Mouse (Mus musculus): Measurements from ENCODE around the gene Ccdc97. TPM values are rescaled to one million over a fixed set of nuclear protein-coding genes. Genes with fewer than 3 reads are reported as not detected.

Gene Ccdc97
- polyA plus RNA-seq, 1 experiment from 2014 or later: 18.5 TPM

- Histone ChIP-seq H3K4me1 (replicated peaks) (peaks cover 40% of the 10 kb centered on the region), H3K4me3 (replicated peaks) (peak overlapping the region; percentile 18; the same call in 1 of the 2 replicates), H3K27me3 (replicated peaks) (0 out of 2 replicates have a peak, but pooled peaks cover 4% of the 10 kb centered on the region), H3K4me2 (replicated peaks) (peak overlapping the region; percentile 55), H3K9me3 (no peaks in the 10 kb centered on the region), H3K9ac (no peak overlapping the region), H3K36me3 (no peaks in the 10 kb centered on the region), H3K27ac (no peak overlapping the region)
- 10% methylated on average over 34 of the region's 37 CpGs for WGBS
- peak; percentile 60 for ATAC-seq
Measured at GRCm38 (mm10) chr7:25704716-25705364, 14.0 kb downstream of the Ccdc97 start.

- Histone ChIP-seq H3K9ac (no peak overlapping the region), H3K27me3 (replicated peaks) (0 out of 2 replicates have a peak, but pooled peaks cover 4% of the 10 kb centered on the region), H3K4me2 (replicated peaks) (no peak overlapping the region; the same call in 1 of the 2 replicates), H3K27ac (no peak overlapping the region), H3K4me3 (replicated peaks) (no peak overlapping the region), H3K9me3 (no peaks in the 10 kb centered on the region), H3K4me1 (replicated peaks) (peaks cover 38% of the 10 kb centered on the region), H3K36me3 (no peaks in the 10 kb centered on the region)
- no peak for ATAC-seq
- 40% methylated on average over 10 of the region's 10 CpGs for WGBS
Measured at GRCm38 (mm10) chr7:25703793-25704494, 14.9 kb downstream of the Ccdc97 start.

GRCm38 (mm10) chr7:25702350-25702749 is 16.5 kb downstream of the Ccdc97 start:
- ATAC-seq: no peak
- WGBS: 94% methylated on average over 2 of the region's 2 CpGs
- H3K4me2 ChIP-seq (replicated peaks): no peak overlapping the region

GRCm38 (mm10) chr7:25700732-25701131 is 18.2 kb downstream of the Ccdc97 start:
- Histone ChIP-seq H3K4me2 (replicated peaks) (no peak overlapping the region), H3K4me3 (replicated peaks) (no peak overlapping the region), H3K36me3 (no peaks in the 10 kb centered on the region), H3K4me1 (replicated peaks) (peaks cover 10% of the 10 kb centered on the region; the same call in 1 of the 2 replicates), H3K9me3 (no peaks in the 10 kb centered on the region), H3K27me3 (replicated peaks) (0 out of 2 replicates have a peak, but pooled peaks cover 4% of the 10 kb centered on the region), H3K9ac (no peak overlapping the region), H3K27ac (no peak overlapping the region)
- no peak for ATAC-seq
- 74% methylated on average over 12 of the region's 12 CpGs for WGBS

More at GRCm38 (mm10) chr7:25702350-25702749, 16.5 kb downstream of the Ccdc97 start:
- no peaks in the 10 kb centered on the region for H3K9me3 ChIP-seq
- 0 out of 2 replicates have a peak, but pooled peaks cover 4% of the 10 kb centered on the region for H3K27me3 ChIP-seq (replicated peaks)
- no peak overlapping the region for H3K27ac ChIP-seq
- no peaks in the 10 kb centered on the region for H3K36me3 ChIP-seq
- H3K4me3 ChIP-seq (replicated peaks): no peak overlapping the region
- H3K4me1 ChIP-seq (replicated peaks): peaks cover 25% of the 10 kb centered on the region
- no peak overlapping the region for H3K9ac ChIP-seq

GRCm38 (mm10) chr7:25699851-25700250 is 19.0 kb downstream of the Ccdc97 start:
- Histone ChIP-seq H3K27ac (no peak overlapping the region), H3K4me2 (replicated peaks) (no peak overlapping the region), H3K36me3 (no peaks in the 10 kb centered on the region), H3K27me3 (replicated peaks) (0 out of 2 replicates have a peak, but pooled peaks cover 4% of the 10 kb centered on the region), H3K4me1 (replicated peaks) (peaks cover 7% of the 10 kb centered on the region; the same call in 1 of the 2 replicates), H3K9ac (no peak overlapping the region), H3K4me3 (replicated peaks) (no peak overlapping the region), H3K9me3 (no peaks in the 10 kb centered on the region)
- no peak for ATAC-seq
- 60% methylated on average over 13 of the region's 13 CpGs for WGBS

- no peaks in the 10 kb centered on the region for H3K9me3 ChIP-seq
- no peak overlapping the region for H3K4me2 ChIP-seq (replicated peaks)
- whole genome bisulfite sequencing: 69% methylated on average over 8 of the region's 8 CpGs
- H3K27me3 ChIP-seq (replicated peaks): no peaks in the 10 kb centered on the region
- no peak for ATAC-seq
- H3K9ac ChIP-seq: no peak overlapping the region
- no peak overlapping the region for H3K4me3 ChIP-seq (replicated peaks)
- H3K27ac ChIP-seq: no peak overlapping the region
- no peaks in the 10 kb centered on the region for H3K36me3 ChIP-seq
- H3K4me1 ChIP-seq (replicated peaks): 0 out of 2 replicates have a peak, but pooled peaks cover 7% of the 10 kb centered on the region
Measured at GRCm38 (mm10) chr7:25694104-25694503, 24.8 kb downstream of the Ccdc97 start.

- H3K36me3 ChIP-seq: no peaks in the 10 kb centered on the region
- WGBS: 61% methylated on average over 5 of the region's 5 CpGs
- peak overlapping the region; percentile 97 for H3K4me2 ChIP-seq (replicated peaks)
- 0 out of 2 replicates have a peak overlapping the region, but pooled peaks have one; percentile 76 for H3K9ac ChIP-seq
- peaks cover 7% of the 10 kb centered on the region; the same call in 1 of the 2 replicates for H3K27me3 ChIP-seq (replicated peaks)
- H3K4me3 ChIP-seq (replicated peaks): peak overlapping the region; percentile 70; the same call in 1 of the 2 replicates
- no peak overlapping the region for H3K27ac ChIP-seq
- ATAC-seq: no peak
- no peaks in the 10 kb centered on the region for H3K9me3 ChIP-seq
- H3K4me1 ChIP-seq (replicated peaks): peaks cover 32% of the 10 kb centered on the region
Measured at GRCm38 (mm10) chr7:25690051-25690450, 28.8 kb downstream of the Ccdc97 start.

- Histone ChIP-seq H3K36me3 (no peaks in the 10 kb centered on the region), H3K4me1 (replicated peaks) (peaks cover 32% of the 10 kb centered on the region), H3K27ac (peak overlapping the region; percentile 13; the same call in 1 of the 2 replicates), H3K9me3 (no peaks in the 10 kb centered on the region), H3K4me2 (replicated peaks) (peak overlapping the region; percentile 97), H3K9ac (peak overlapping the region; percentile 76; the same call in 1 of the 2 replicates), H3K27me3 (replicated peaks) (peaks cover 7% of the 10 kb centered on the region; the same call in 1 of the 2 replicates), H3K4me3 (replicated peaks) (peak overlapping the region; percentile 70)
- no peak; the same call in 1 of the 2 replicates for ATAC-seq
- WGBS: 12% methylated on average over 12 of the region's 12 CpGs
Measured at GRCm38 (mm10) chr7:25689603-25690021, 29.3 kb downstream of the Ccdc97 start.

GRCm38 (mm10) chr7:25688810-25689586 is 29.9 kb downstream of the Ccdc97 start:
- Histone ChIP-seq H3K36me3 (no peaks in the 10 kb centered on the region), H3K27ac (peak overlapping the region; percentile 15; the same call in 1 of the 2 replicates), H3K9ac (peak overlapping the region; percentile 76), H3K4me2 (replicated peaks) (peak overlapping the region; percentile 97), H3K9me3 (no peaks in the 10 kb centered on the region), H3K27me3 (replicated peaks) (peaks cover 7% of the 10 kb centered on the region; the same call in 1 of the 2 replicates), H3K4me3 (replicated peaks) (peak overlapping the region; percentile 70), H3K4me1 (replicated peaks) (peaks cover 32% of the 10 kb centered on the region)
- ATAC-seq: peak; percentile 76
- WGBS: under 1% methylated on average over 51 of the region's 52 CpGs

GRCm38 (mm10) chr7:25687811-25688401 is 31.0 kb downstream of the Ccdc97 start:
- peak overlapping the region; percentile 76 for H3K9ac ChIP-seq
- WGBS: under 1% methylated on average over 47 of the region's 47 CpGs
- peak overlapping the region; percentile 97 for H3K4me2 ChIP-seq (replicated peaks)
- peak overlapping the region; percentile 70 for H3K4me3 ChIP-seq (replicated peaks)
- peaks cover 32% of the 10 kb centered on the region for H3K4me1 ChIP-seq (replicated peaks)
- ATAC-seq: no peak; the same call in 1 of the 2 replicates
- H3K27me3 ChIP-seq (replicated peaks): peaks cover 7% of the 10 kb centered on the region; the same call in 1 of the 2 replicates
- 0 out of 2 replicates have a peak overlapping the region, but pooled peaks have one; percentile 85 for H3K27ac ChIP-seq
- H3K9me3 ChIP-seq: no peaks in the 10 kb centered on the region
- H3K36me3 ChIP-seq: no peaks in the 10 kb centered on the region
